ENCODE assay signal across 17 mouse cellular contexts in genomic region chr15:10646297-10646696, GRCm38 (mm10).
"Had no signal": no experiment of that assay in that cellular context is flagged by ENCODE, and none has a peak within 500 bp of the region (broad histone marks: within the 10 kb centered on the region; RNA-seq: fewer than 3 reads in every experiment).

No protein-coding gene starts in this region.

- H3K4me2 ChIP-seq: limb, embryonic 15.5 days; liver, embryonic 11.5 days; lung, embryonic 14.5 days; midbrain, embryonic 15.5 days had no signal

- H3K4me3 ChIP-seq: layer of hippocampus, adult 2 months; limb, embryonic 15.5 days; midbrain, embryonic 15.5 days had no signal

- ATAC-seq: liver, postnatal 0 days; lung, postnatal 0 days; midbrain, embryonic 15.5 days had no signal

- H3K27me3 ChIP-seq: limb, embryonic 15.5 days; midbrain, embryonic 15.5 days had no signal

- H3K27ac ChIP-seq: layer of hippocampus, adult 2 months; liver, embryonic 14.5 days; macrophage; midbrain, embryonic 15.5 days; stomach, postnatal 0 days had no signal

- DNase-seq: kidney, adult 18-20 months; kidney, adult 9 months; kidney, postnatal 14 days; layer of hippocampus, adult 9-11 months; liver, postnatal 0 days; lung, embryonic 14.5 days; thymus, adult 2 months; thymus, postnatal 14 days; thymus, postnatal 4 days had no signal

- H3K36me3 ChIP-seq: limb, embryonic 15.5 days; midbrain, embryonic 15.5 days had no signal

- H3K9ac ChIP-seq: limb, embryonic 15.5 days; liver, embryonic 14.5 days; liver, postnatal 0 days; lung, embryonic 14.5 days; midbrain, embryonic 15.5 days had no signal

- H3K9me3 ChIP-seq: limb, embryonic 15.5 days; midbrain, embryonic 15.5 days had no signal
